Mouse (Mus musculus) stomach, postnatal 0 days (tissue): Measurements from ENCODE around the gene Efnb3. TPM values are rescaled to one million over a fixed set of nuclear protein-coding genes. Genes with fewer than 3 reads are reported as not detected.
A peak's percentile ranks its signal among the peaks of the same experiment; 100 is the strongest.

ENCODE experiments used
- ATAC-seq: fragments of 200-750 bp; cut with Nextera tagmentation; 2 replicates; pipeline ENCODE4 v1.8.0; 2017; ENCODE audit not compliant: low FRiP score, low TSS enrichment
- DNase-seq: peaks from one replicate; pipeline ENCODE4 v3.0.0-alpha.2; 2016; ENCODE audit warnings: low spot score
- H3K27ac ChIP-seq: fragments of 300-500 bp; sonication (generic); replicated peaks from 2 replicates; pipeline ENCODE4 v1.5.1; 2014; ENCODE audit warnings: mild to moderate bottlenecking, control low read depth
- H3K27me3 ChIP-seq: fragments of 300-500 bp; sonication (generic); 2 replicates; pipeline ENCODE4 v1.6.1; 2014; ENCODE audit warnings: low read length; ENCODE audit not compliant: control insufficient read depth, insufficient read depth
- H3K36me3 ChIP-seq: fragments of 300-500 bp; sonication (generic); 2 replicates; pipeline ENCODE4 v1.6.1; 2014; ENCODE audit warnings: low read length, mixed read lengths; ENCODE audit not compliant: control insufficient read depth, insufficient read depth
- H3K4me1 ChIP-seq: fragments of 300-500 bp; sonication (generic); replicated peaks from 2 replicates; pipeline ENCODE4 v1.6.1; 2014; ENCODE audit warnings: antibody characterized with exemption; ENCODE audit not compliant: control insufficient read depth, insufficient read depth
- H3K4me2 ChIP-seq: fragments of 300-500 bp; sonication (generic); replicated peaks from 2 replicates; pipeline ENCODE4 v1.6.1; 2014; ENCODE audit warnings: low read depth, mild to moderate bottlenecking, control low read depth, moderate library complexity
- H3K4me3 ChIP-seq: fragments of 300-500 bp; sonication (generic); 2 replicates; pipeline ENCODE4 v1.5.1; 2014; ENCODE audit warnings: low read depth, low read length, control low read depth
- H3K9ac ChIP-seq: fragments of 300-500 bp; sonication (generic); 2 replicates; pipeline ENCODE4 v1.6.1; 2014; ENCODE audit warnings: mild to moderate bottlenecking, low read length, control low read depth, mixed read lengths
- H3K9me3 ChIP-seq: fragments of 300-500 bp; sonication (generic); 2 replicates; pipeline ENCODE4 v1.6.1; 2016; ENCODE audit warnings: low read length; ENCODE audit not compliant: control insufficient read depth
- CTCF ChIP-seq: IDR thresholded peaks from 2 replicates; pipeline ENCODE4 v1.5.1; 2016; ENCODE audit warnings: antibody characterized with exemption, low read depth, mild to moderate bottlenecking, moderate library complexity
- EP300 ChIP-seq: optimal IDR thresholded peaks from 2 replicates; pipeline ENCODE3; 2016; ENCODE audit warnings: antibody characterized with exemption
- WGBS: fragments of 180-500 bp; shearing (Covaris S2); extraction: QIAGEN DNeasy Blood & Tissue Kit; methylation state at CpG from one replicate; pipeline ENCODE4 v1.1.7; 2014; 5-methylcytosine and 5-hydroxymethylcytosine counted together
- polyA plus RNA-seq: library from polyadenylated mRNA; unstranded; fragments of >200 nt; fragmentation: Nextera tagmentation; extraction: Ambion mirVana; gene quantifications from 2 replicates; pipeline ENCODE4 v1.2.1, GENCODE M21; 2015

Gene Efnb3
- polyA plus RNA-seq, 1 experiment from 2014 or later, result 3.9 TPM

DNA sequence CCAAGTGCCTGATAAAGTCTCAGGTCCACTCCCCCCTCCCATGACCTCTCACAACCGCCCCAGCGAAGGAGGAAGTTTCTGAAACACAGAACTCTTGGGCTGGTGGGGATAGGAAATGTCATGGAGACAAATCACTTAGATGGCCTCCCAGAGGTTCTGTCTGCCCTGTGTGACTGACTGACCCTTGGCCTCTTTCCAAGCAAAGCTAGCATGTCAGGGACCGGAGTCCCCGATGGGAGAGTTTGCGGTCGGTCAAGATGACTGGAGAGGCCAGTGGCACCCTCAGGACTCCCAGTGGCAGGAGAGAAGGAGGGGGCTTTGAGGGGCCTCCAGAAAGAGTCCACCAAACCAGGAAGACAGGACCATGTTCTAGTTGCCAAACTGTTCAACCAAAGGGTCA lies 1.2 kb downstream of the Efnb3 start:
- H3K27ac ChIP-seq, result no peak overlapping the region
- no peaks in the 10 kb centered on the region for H3K4me1 ChIP-seq
- H3K4me2 ChIP-seq, result peak overlapping the region; percentile 11; the same call in 1 of the 2 replicates
- WGBS, result 48% methylated on average over 6 of the region's 6 CpGs
- H3K36me3 ChIP-seq, result no peaks in the 10 kb centered on the region
- 0 out of 2 replicates have a peak overlapping the region, but pooled peaks have one; percentile 18 for H3K9ac ChIP-seq
- DNase-seq, result no peak
- no peak for ATAC-seq
- no peak for TF ChIP-seq EP300
- no peak for TF ChIP-seq CTCF
- H3K27me3 ChIP-seq, result no peaks in the 10 kb centered on the region; the same call in 1 of the 2 replicates
- no peak overlapping the region for H3K4me3 ChIP-seq
- no peaks in the 10 kb centered on the region for H3K9me3 ChIP-seq

DNA sequence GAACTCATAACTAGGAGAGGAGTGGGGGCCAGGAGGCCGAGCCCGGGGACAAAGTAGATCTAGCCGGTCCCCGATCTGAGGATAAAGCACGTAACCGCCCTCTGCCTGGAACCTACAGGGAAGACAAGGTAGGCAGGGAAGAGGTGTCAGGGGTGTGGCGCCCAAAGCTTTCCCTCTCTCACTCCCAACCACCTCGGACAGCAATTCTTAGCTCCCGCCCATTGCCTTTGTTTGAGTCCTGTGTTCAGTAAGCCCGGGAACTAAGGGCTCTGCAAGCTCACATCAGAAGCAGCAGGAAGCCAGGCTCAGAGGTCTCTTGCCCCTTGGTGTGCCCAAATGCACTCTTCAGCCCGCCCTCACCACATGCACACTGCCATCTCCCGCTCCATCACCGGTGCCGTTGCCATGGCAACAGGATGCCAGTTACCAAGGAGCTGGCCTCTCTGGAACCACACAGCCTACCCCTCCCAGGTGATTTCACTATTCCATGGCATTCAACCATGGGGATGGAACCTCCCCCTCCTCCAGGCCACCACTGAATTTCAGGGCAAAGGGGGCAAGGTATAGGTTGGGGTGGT lies 2.5 kb downstream of the Efnb3 start:
- no peak overlapping the region for H3K9ac ChIP-seq

DNA sequence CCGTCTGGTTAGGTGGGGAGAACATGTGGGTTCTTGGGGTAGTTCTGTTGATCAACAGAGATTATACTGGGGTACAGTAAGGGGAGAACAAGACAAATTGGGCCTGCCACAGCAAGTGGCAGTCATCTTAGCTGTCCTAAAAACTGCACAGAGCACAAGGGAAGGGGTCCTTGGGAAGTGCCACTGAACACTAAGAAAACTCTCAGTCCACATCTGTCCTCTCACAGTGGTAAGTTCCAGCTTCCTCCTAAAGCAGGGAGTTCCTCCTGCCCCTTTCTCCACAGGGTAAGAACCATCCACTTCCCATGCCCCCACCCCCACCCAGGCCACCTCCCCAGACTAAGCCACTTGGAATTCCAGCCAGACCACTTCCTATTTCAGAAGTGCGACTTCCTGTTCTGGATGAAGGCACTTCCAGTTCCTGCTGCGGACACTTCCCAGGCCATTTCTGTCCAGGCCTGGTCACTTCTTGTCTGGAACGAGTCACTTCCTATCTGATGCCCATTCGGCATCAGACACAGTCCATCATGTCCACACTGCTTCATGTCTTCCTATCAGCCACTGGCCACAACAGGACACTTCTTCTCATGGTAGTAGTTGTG lies 5.4 kb downstream of the Efnb3 start:
- no peak for ATAC-seq
- no peak for DNase-seq

More for the DNA sequence above, 2.5 kb downstream of the Efnb3 start:
- ATAC-seq, result no peak
- Histone ChIP-seq H3K4me2 (no peak overlapping the region), H3K9me3 (no peaks in the 10 kb centered on the region), H3K27ac (no peak overlapping the region), H3K36me3 (no peaks in the 10 kb centered on the region), H3K4me1 (no peaks in the 10 kb centered on the region), H3K27me3 (no peaks in the 10 kb centered on the region; the same call in 1 of the 2 replicates), H3K4me3 (no peak overlapping the region)
- TF ChIP-seq EP300, result no peak
- TF ChIP-seq CTCF, result no peak
- WGBS, result 49% methylated on average over 14 of the region's 14 CpGs
- DNase-seq, result no peak

DNA sequence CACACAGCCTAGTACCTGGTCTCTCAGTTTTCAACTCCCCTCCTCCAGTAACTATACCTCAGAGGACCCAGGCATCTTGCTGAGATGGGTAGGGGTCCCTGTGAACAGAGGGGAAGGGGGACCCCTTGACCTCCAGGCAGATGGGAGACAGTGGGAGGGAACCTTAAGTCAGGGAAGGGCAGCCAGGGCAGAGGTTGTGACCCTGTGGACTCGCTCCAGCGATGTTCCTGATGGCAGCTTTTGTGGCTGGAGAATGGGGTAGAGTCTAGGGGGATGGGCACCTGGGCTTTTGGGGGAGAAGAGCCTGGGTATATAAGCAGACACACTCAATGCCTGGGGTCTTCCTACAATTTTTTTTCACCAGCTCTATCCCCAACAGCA lies 6.7 kb downstream of the Efnb3 start:
- no peak overlapping the region for H3K9ac ChIP-seq
- no peak for TF ChIP-seq CTCF
- TF ChIP-seq EP300, result no peak
- ATAC-seq, result no peak
- 22% methylated on average over 2 of the region's 2 CpGs for WGBS
- no peaks in the 10 kb centered on the region for H3K27me3 ChIP-seq
- H3K4me3 ChIP-seq, result no peak overlapping the region
- no peaks in the 10 kb centered on the region for H3K4me1 ChIP-seq
- no peaks in the 10 kb centered on the region for H3K9me3 ChIP-seq
- H3K36me3 ChIP-seq, result no peaks in the 10 kb centered on the region
- H3K4me2 ChIP-seq, result no peak overlapping the region
- DNase-seq, result no peak
- no peak overlapping the region for H3K27ac ChIP-seq

More for the DNA sequence above, 5.4 kb downstream of the Efnb3 start:
- Histone ChIP-seq H3K4me3 (no peak overlapping the region), H3K4me2 (no peak overlapping the region), H3K36me3 (no peaks in the 10 kb centered on the region), H3K27ac (no peak overlapping the region), H3K9me3 (no peaks in the 10 kb centered on the region), H3K4me1 (no peaks in the 10 kb centered on the region), H3K9ac (no peak overlapping the region), H3K27me3 (no peaks in the 10 kb centered on the region; the same call in 1 of the 2 replicates)
- TF ChIP-seq EP300 (no peak), CTCF (no peak)
- WGBS, result 82% methylated on average over 5 of the region's 5 CpGs

DNA sequence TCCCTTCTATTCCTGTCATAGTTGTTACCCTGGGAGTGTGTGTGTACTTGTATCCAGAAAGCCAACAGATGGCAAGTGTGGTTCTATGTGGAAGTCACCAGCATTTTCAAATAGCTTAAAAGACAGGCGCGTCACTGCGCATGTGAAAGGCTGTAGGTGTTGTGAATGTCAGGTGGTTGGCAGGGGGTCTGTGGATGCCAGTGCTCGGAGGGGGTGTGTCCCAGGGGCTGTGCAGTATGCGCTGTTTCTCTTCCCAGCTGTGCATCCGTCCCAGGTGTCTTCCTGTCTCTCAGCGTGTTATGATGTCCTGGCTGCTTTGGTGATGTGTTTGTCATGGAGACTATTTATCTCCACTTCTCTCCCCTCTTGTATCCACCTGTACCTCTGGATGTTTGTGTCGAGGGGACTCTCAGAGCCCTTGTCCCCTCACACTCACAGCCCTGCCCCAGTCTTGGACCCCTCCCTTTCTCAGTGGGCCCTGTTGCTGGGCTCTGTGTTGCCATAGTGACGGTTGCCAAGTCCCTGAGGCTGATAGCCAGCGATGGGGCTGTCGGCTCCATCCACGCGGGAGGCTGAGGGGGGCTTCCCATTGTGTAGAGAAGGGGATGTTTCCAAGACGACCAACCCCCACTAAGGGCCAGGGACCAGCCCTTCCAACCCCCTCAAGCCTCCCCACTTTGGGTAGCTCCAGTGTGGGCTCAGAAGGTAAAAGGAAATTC lies 7.2 kb downstream of the Efnb3 start:
- Histone ChIP-seq H3K4me2 (no peak overlapping the region), H3K4me3 (no peak overlapping the region), H3K9me3 (no peaks in the 10 kb centered on the region), H3K9ac (no peak overlapping the region), H3K27me3 (no peaks in the 10 kb centered on the region), H3K36me3 (no peaks in the 10 kb centered on the region), H3K27ac (no peak overlapping the region), H3K4me1 (no peaks in the 10 kb centered on the region)
- DNase-seq, result no peak
- TF ChIP-seq EP300 (no peak), CTCF (no peak)
- no peak for ATAC-seq
- WGBS, result 24% methylated on average over 14 of the region's 14 CpGs

DNA sequence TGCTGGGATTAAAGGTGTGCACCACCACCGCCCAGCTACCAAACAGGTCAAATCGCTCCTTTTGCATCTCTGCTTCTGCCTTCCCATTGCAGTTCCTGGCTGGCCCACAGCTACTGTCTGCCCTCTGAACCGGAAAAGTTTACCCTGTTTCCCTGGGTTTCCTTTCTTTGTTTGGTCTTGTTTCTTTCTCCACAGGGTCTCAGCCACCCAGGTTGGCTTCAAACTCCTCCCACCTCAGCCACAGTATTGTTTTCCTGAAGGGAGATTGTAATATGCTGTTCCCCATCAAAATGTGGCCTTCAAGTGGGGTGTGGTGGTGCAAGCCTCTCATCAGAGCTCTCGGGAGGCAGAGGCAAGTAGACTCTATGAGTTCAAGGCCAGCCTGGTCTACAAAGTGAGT lies 8.7 kb downstream of the Efnb3 start:
- 73% methylated on average over 4 of the region's 4 CpGs for WGBS
- ATAC-seq, result no peak
- H3K9me3 ChIP-seq, result no peaks in the 10 kb centered on the region
- no peak for DNase-seq
- no peak overlapping the region for H3K4me3 ChIP-seq
- H3K27me3 ChIP-seq, result no peaks in the 10 kb centered on the region
- H3K27ac ChIP-seq, result no peak overlapping the region
- no peak overlapping the region for H3K4me2 ChIP-seq
- no peaks in the 10 kb centered on the region for H3K36me3 ChIP-seq
- H3K4me1 ChIP-seq, result no peaks in the 10 kb centered on the region
- TF ChIP-seq EP300 (no peak), CTCF (no peak)
- H3K9ac ChIP-seq, result no peak overlapping the region
